Mouse (Mus musculus) mouse trophoblast stem cell (cell line): Measurements from ENCODE around the gene Fate1.
"Not testable (repeated sequence)": the region's sequence is repeated elsewhere in the genome, so short reads cannot be mapped to it uniquely, and the experiment has no call there.

Experiments used
- in situ Hi-C, 2 experiments: fragments of 300-500 bp; cut with MseI, MboI; formaldehyde crosslinking; loops; 2 replicates in 1 of 2; 3 replicates in 1 of 2; pipeline ENCODE4 v1.15.1; 2025

Fate1 gene

GRCm38 (mm10) chrX:71972686-71973085 lies at the start of gene Fate1:
TSS of gene Fate1 (plus strand) at chrX:71972986.
- in situ Hi-C loops = no loop called here

GRCm38 (mm10) chrX:71946631-71947030 lies 26.2 kb upstream of the Fate1 start:
- in situ Hi-C loops = loop anchor here in 1 of 2 experiments (10.0 kb wide), 2 partner anchors 152 to 292 kb away; no protein-coding TSS in a partner anchor

- in situ Hi-C loops = no loop called here
Observed at GRCm38 (mm10) chrX:71958366-71958765, 14.4 kb upstream of the Fate1 start.

GRCm38 (mm10) chrX:71962073-71963051 lies 10.4 kb upstream of the Fate1 start, which contains the start of gene Prrg3:
TSS of gene Prrg3 (plus strand) at chrX:71962624.
- in situ Hi-C loops = no loop called here

GRCm38 (mm10) chrX:71963275-71963912 lies 9.4 kb upstream of the Fate1 start:
- in situ Hi-C loops = no loop called here

GRCm38 (mm10) chrX:71968216-71968615 lies 4.6 kb upstream of the Fate1 start:
- in situ Hi-C loops = no loop called here

- in situ Hi-C loops = no loop called here
Observed at GRCm38 (mm10) chrX:71968816-71969215, 4.0 kb upstream of the Fate1 start.

GRCm38 (mm10) chrX:71971325-71971724 lies 1.5 kb upstream of the Fate1 start:
- in situ Hi-C loops = no loop called here

- in situ Hi-C loops = not testable (repeated sequence)
Observed at GRCm38 (mm10) chrX:71977681-71978080, 4.9 kb downstream of the Fate1 start.

GRCm38 (mm10) chrX:71980443-71980842 lies 7.7 kb downstream of the Fate1 start:
- in situ Hi-C loops = no loop called here

GRCm38 (mm10) chrX:71981322-71981721 lies 8.5 kb downstream of the Fate1 start:
- in situ Hi-C loops = no loop called here

GRCm38 (mm10) chrX:71983205-71983604 lies 10.4 kb downstream of the Fate1 start:
- in situ Hi-C loops = no loop called here

- in situ Hi-C loops = no loop called here
Observed at GRCm38 (mm10) chrX:71983775-71984174, 11.0 kb downstream of the Fate1 start.

- in situ Hi-C loops = no loop called here
Observed at GRCm38 (mm10) chrX:71991549-71991948, 18.8 kb downstream of the Fate1 start, which contains the start of gene Cnga2. TSS of gene Cnga2 (plus strand) at chrX:71991849.

GRCm38 (mm10) chrX:71995972-71996371 lies 23.2 kb downstream of the Fate1 start:
- in situ Hi-C loops = no loop called here

GRCm38 (mm10) chrX:72009930-72010329 lies 37.1 kb downstream of the Fate1 start:
- in situ Hi-C loops = loop anchor here in 1 of 2 experiments (25.0 kb wide), 1 partner anchor 802 kb away; no protein-coding TSS in a partner anchor

- in situ Hi-C loops = loop anchor here in 1 of 2 experiments (25.0 kb wide), 1 partner anchor 800 kb away; no protein-coding TSS in a partner anchor
Observed at GRCm38 (mm10) chrX:72012236-72012635, 39.5 kb downstream of the Fate1 start.

GRCm38 (mm10) chrX:72012804-72013203 lies 40.0 kb downstream of the Fate1 start:
- in situ Hi-C loops = loop anchor here in 1 of 2 experiments (25.0 kb wide), 1 partner anchor 799 kb away; no protein-coding TSS in a partner anchor

GRCm38 (mm10) chrX:72022241-72022640 lies 49.5 kb downstream of the Fate1 start:
- in situ Hi-C loops = loop anchor here in 1 of 2 experiments (25.0 kb wide), 1 partner anchor 790 kb away; no protein-coding TSS in a partner anchor

- in situ Hi-C loops = loop anchor here in 1 of 2 experiments (25.0 kb wide), 1 partner anchor 789 kb away; no protein-coding TSS in a partner anchor
Observed at GRCm38 (mm10) chrX:72022750-72023398, 50.1 kb downstream of the Fate1 start.

GRCm38 (mm10) chrX:72023542-72023941 lies 50.8 kb downstream of the Fate1 start:
- in situ Hi-C loops = loop anchor here in 1 of 2 experiments (25.0 kb wide), 1 partner anchor 789 kb away; no protein-coding TSS in a partner anchor
